Mouse (Mus musculus) limb, embryonic 14.5 days (tissue): ENCODE results near the gene Nav2. TPM values are rescaled to one million over a fixed set of nuclear protein-coding genes. Genes with fewer than 3 reads are reported as not detected.
A peak's percentile ranks its signal among the peaks of the same experiment; 100 is the strongest.

Experiments used
- ATAC-seq: fragments of 200-750 bp; cut with Nextera tagmentation; 2 replicates; pipeline ENCODE4 v1.8.0; 2017; ENCODE audit warnings: low read depth, moderate number of reproducible peaks, moderate TSS enrichment; ENCODE audit not compliant: low FRiP score
- DNase-seq: peaks from one replicate; pipeline ENCODE4 v3.0.0-alpha.2; 2015; ENCODE audit warnings: low spot score
- H3K27ac ChIP-seq: fragments of 300-500 bp; sonication (generic); replicated peaks from 2 replicates; pipeline ENCODE4 v1.5.1; 2014; ENCODE audit warnings: low read depth, mild to moderate bottlenecking, low read length, moderate library complexity, mixed read lengths
- H3K27me3 ChIP-seq: fragments of 300-500 bp; sonication (generic); 2 replicates; pipeline ENCODE4 v1.6.1; 2014; ENCODE audit warnings: low read length, mixed read lengths; ENCODE audit not compliant: control insufficient read depth, insufficient read depth
- H3K36me3 ChIP-seq: fragments of 300-500 bp; sonication (generic); 2 replicates; pipeline ENCODE4 v1.6.1; 2014; ENCODE audit warnings: mild to moderate bottlenecking, low read length, moderate library complexity, mixed read lengths; ENCODE audit not compliant: control insufficient read depth, insufficient read depth
- H3K4me1 ChIP-seq: fragments of 300-500 bp; sonication (generic); 2 replicates; pipeline ENCODE4 v1.6.1; 2014; ENCODE audit warnings: antibody characterized with exemption, low read length, mixed read lengths; ENCODE audit not compliant: control insufficient read depth, insufficient read depth
- H3K4me2 ChIP-seq: fragments of 300-500 bp; sonication (generic); replicated peaks from 2 replicates; pipeline ENCODE4 v1.6.1; 2014; ENCODE audit warnings: low read depth, mild to moderate bottlenecking, low read length, moderate library complexity; ENCODE audit not compliant: severe bottlenecking
- H3K4me3 ChIP-seq: fragments of 300-500 bp; sonication (generic); replicated peaks from 2 replicates; pipeline ENCODE4 v1.5.1; 2014; ENCODE audit warnings: low read length
- H3K9ac ChIP-seq: fragments of 300-500 bp; sonication (generic); 2 replicates; pipeline ENCODE4 v1.6.1; 2014; ENCODE audit warnings: mild to moderate bottlenecking, low read depth, low read length, moderate library complexity; ENCODE audit not compliant: severe bottlenecking
- H3K9me3 ChIP-seq: fragments of 300-500 bp; sonication (generic); 2 replicates; pipeline ENCODE4 v1.6.1; 2016; ENCODE audit warnings: low read length; ENCODE audit not compliant: control insufficient read depth
- POLR2A ChIP-seq: fragments of 200-500 bp; IDR thresholded peaks from 2 replicates; pipeline ENCODE4 v1.8.0; 2012; ENCODE audit warnings: inconsistent platforms, mild to moderate bottlenecking, moderate library complexity, borderline replicate concordance; ENCODE audit not compliant: insufficient read depth, insufficient read length; ENCODE audit errors: extremely low read depth
- WGBS: fragments of 180-500 bp; shearing (Covaris S2); extraction: QIAGEN DNeasy Blood & Tissue Kit; methylation state at CpG from one replicate; pipeline ENCODE4 v1.1.7; 2014; 5-methylcytosine and 5-hydroxymethylcytosine counted together
- polyA plus RNA-seq, 2 experiments: library from polyadenylated mRNA; depleted of rRNA in 1 of 2; stranded (reverse) in 1 of 2; unstranded in 1 of 2; fragments of >200 nt; fragmentation: Nextera tagmentation in 1 of 2; extraction: Ambion mirVana in 1 of 2; gene quantifications; 2 replicates each; pipeline versions ENCODE4 v1.2.1 to v1.2.3; 2012 to 2014

Nav2 gene
- polyA plus RNA-seq, 2 experiments: 15.8 to 16.8 TPM

DNA sequence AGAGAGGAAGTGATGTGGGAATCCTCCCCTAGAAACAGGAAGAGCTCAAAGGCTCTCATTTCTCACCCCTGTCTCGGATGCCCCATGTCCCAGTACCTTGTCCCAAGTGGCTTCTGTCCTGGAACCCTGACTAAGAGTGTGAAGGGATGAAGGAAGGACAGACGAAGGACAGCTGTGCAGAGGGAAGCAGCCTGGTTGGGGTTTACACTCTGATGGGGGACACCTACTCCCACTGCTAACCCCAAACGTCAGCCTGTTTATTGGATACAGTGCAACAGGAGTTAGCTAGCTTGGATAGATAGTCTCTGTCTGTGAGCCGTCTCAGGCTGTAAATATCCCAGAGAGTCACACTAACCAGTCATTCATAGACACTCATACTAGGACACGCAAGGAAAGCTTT is 460.1 kb downstream of the Nav2 start:
- WGBS: 72% methylated on average over 5 of the region's 5 CpGs
- Histone ChIP-seq H3K4me1 (0 out of 2 replicates have a peak, but pooled peaks cover 6% of the 10 kb centered on the region), H3K4me2 (no peak overlapping the region), H3K27me3 (no peaks in the 10 kb centered on the region), H3K27ac (no peak overlapping the region), H3K9ac (no peak overlapping the region), H3K36me3 (no peaks in the 10 kb centered on the region), H3K4me3 (no peak overlapping the region), H3K9me3 (no peaks in the 10 kb centered on the region)
- ATAC-seq: no peak
- TF ChIP-seq POLR2A: no peak
- DNase-seq: no peak

DNA sequence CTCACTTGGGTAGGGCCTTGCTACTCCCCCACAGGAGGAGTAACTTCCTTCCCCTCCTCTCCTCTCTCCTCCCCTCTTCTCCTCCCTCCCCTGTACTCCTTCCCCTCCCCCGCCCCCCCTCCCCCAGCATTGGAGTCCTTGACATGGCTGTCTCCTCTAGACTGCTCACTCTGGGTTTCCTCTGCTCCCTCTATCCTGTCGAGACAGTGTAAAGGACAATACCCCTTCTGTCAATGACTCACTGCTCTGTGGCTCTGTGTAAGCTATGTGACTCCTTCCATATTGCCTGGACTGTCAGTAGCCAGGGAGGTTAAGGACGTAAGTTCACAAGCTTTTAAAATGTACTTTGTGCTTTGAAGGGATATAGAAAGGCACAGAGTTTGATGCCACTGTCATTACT is 460.5 kb downstream of the Nav2 start:
- 69% methylated on average over 3 of the region's 3 CpGs for WGBS
- no peak overlapping the region for H3K9ac ChIP-seq
- no peaks in the 10 kb centered on the region for H3K36me3 ChIP-seq
- no peak overlapping the region for H3K27ac ChIP-seq
- H3K4me3 ChIP-seq: no peak overlapping the region
- no peak for ATAC-seq
- 0 out of 2 replicates have a peak, but pooled peaks cover 9% of the 10 kb centered on the region for H3K4me1 ChIP-seq
- DNase-seq: no peak
- no peak for TF ChIP-seq POLR2A
- no peaks in the 10 kb centered on the region for H3K9me3 ChIP-seq
- H3K4me2 ChIP-seq: no peak overlapping the region
- no peaks in the 10 kb centered on the region for H3K27me3 ChIP-seq

DNA sequence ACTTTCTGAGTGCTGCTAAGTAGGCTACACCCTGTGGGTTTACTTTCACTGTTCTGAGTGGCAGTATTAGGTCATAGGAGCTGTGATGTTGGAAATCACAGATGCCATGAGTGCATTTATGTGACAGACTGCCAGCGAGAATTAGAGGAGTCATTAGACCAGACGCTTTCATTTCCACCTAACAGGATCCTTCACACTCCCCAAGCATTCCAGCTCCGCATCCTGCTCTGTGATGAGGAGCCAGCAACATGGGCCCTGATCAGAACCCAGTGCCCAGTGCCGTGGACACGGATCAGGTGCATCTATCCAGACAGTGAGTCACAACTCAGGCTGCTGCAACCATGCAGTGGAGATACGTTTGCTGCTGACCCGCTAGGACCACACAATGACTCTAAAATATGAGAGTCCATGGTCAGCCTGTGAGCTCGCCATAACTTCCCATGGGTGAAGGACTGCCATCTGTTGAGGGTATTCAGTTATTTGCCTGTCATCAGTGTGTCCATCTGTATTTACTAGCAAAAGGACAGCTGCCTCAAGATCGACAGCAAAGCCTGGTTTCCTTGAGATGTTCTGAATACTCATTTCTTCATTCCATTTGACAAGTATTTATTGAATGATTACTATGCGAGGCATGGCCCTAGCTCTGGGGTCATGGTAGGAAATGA is 461.4 kb downstream of the Nav2 start:
- H3K4me3 ChIP-seq: no peak overlapping the region
- no peaks in the 10 kb centered on the region for H3K9me3 ChIP-seq
- no peak for TF ChIP-seq POLR2A
- no peak for DNase-seq
- H3K4me1 ChIP-seq: peaks cover 9% of the 10 kb centered on the region; the same call in 1 of the 2 replicates
- peak; percentile 23; the same call in 1 of the 2 replicates for ATAC-seq
- H3K27me3 ChIP-seq: no peaks in the 10 kb centered on the region
- 86% methylated on average over 10 of the region's 10 CpGs for WGBS
- no peak overlapping the region for H3K9ac ChIP-seq
- H3K27ac ChIP-seq: no peak overlapping the region
- no peaks in the 10 kb centered on the region for H3K36me3 ChIP-seq
- H3K4me2 ChIP-seq: no peak overlapping the region

DNA sequence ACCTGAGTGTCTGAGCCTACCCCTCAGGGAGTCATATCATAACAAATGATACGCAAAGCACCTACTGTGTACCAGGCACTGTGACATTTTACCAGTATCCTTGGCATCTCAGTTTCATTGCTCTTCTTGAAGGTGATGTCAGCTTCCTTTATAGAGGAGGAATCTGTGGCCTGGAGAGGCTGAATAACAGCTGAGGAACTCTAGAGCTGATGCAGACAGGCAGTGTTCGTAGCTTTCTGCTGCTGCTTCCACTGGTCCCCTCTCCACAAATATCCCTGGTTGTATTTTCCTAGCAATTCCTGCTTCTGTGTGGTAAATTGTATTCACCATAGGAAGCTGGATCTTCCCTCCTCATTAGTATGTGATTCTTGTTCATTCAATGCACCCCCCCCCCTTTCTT is 462.8 kb downstream of the Nav2 start:
- H3K27ac ChIP-seq: no peak overlapping the region
- H3K36me3 ChIP-seq: no peaks in the 10 kb centered on the region
- WGBS: 88% methylated on average over 2 of the region's 2 CpGs
- no peak for DNase-seq
- no peak for ATAC-seq
- no peak overlapping the region for H3K9ac ChIP-seq
- H3K4me3 ChIP-seq: no peak overlapping the region
- H3K9me3 ChIP-seq: no peaks in the 10 kb centered on the region
- H3K4me1 ChIP-seq: peaks cover 14% of the 10 kb centered on the region
- H3K4me2 ChIP-seq: no peak overlapping the region
- no peaks in the 10 kb centered on the region for H3K27me3 ChIP-seq
- no peak for TF ChIP-seq POLR2A

DNA sequence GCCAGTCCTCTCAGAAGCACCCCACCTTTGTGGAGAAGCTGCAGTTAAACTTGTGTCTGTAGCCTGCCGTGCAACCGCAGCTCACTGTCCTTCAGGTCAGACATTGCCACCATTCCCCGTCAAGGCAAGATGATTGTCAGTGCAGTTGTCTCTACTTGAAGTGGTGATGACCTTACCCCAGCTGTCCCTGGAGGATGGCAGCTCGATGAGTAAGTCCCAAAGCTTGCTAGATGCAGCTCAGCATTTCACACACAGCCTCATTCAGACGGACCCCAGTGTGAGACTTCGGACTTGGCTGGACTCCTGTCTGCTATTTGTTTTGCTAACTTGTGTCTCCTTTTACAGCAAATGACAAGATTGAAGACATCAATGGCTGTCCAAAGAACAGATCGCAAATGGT is 463.5 kb downstream of the Nav2 start:
- no peak for DNase-seq
- ATAC-seq: no peak
- Histone ChIP-seq H3K27me3 (no peaks in the 10 kb centered on the region), H3K4me1 (peaks cover 14% of the 10 kb centered on the region), H3K27ac (no peak overlapping the region), H3K9ac (no peak overlapping the region), H3K9me3 (no peaks in the 10 kb centered on the region), H3K36me3 (no peaks in the 10 kb centered on the region), H3K4me3 (no peak overlapping the region), H3K4me2 (no peak overlapping the region)
- WGBS: 84% methylated on average over 7 of the region's 7 CpGs
- no peak for TF ChIP-seq POLR2A
